ENCODE assay signal across 10 mouse cellular contexts in genomic region chr7:19316451-19317161, GRCm38 (mm10). TPM values are rescaled to one million over a fixed set of nuclear protein-coding genes. Genes with fewer than 3 reads are reported as not detected.
DNase-seq lines count a peak whose midpoint lies in the region; ATAC-seq lines count a peak whose summit lies in the region.
"Had no signal": no experiment of that assay in that cellular context is flagged by ENCODE, and none has a peak within 500 bp of the region (broad histone marks: within the 10 kb centered on the region; RNA-seq: fewer than 3 reads in every experiment).

No protein-coding gene starts in this region.

- DNase-seq in layer of hippocampus, adult 9-11 months: peak; percentile 65
- no peak for DNase-seq in layer of hippocampus, adult 8-10 months (ENCODE audit: low spot score in 2 of 2)
- peak; percentile 49 for DNase-seq in MEL-GATA-1-ER (ENCODE audit: extremely low read depth, low read depth)
- DNase-seq in heart, embryonic 10.5 days (ENCODE audit: low spot score): no peak
- no peak for DNase-seq in right cerebral cortex, postnatal 10 days (ENCODE audit: low spot score in 2 of 2)
- DNase-seq in limb, embryonic 10.5 days (ENCODE audit: low spot score): no peak
- DNase-seq: layer of hippocampus, postnatal 36 days had no signal

- peaks cover 44% of the 10 kb centered on the region for H3K27me3 ChIP-seq in heart, embryonic 10.5 days (ENCODE audit: insufficient read depth, poor library complexity, severe bottlenecking)
- H3K27me3 ChIP-seq in limb, embryonic 10.5 days (ENCODE audit: low read depth, poor library complexity, severe bottlenecking): peaks cover 70% of the 10 kb centered on the region

- 61% methylated on average over 14 of the region's 14 CpGs for WGBS in heart, embryonic 10.5 days
- 65% methylated on average over 14 of the region's 14 CpGs for WGBS in limb, embryonic 10.5 days

- no peaks in the 10 kb centered on the region for H3K9me3 ChIP-seq in heart, embryonic 10.5 days
- H3K9me3 ChIP-seq in limb, embryonic 10.5 days (replicated peaks): no peaks in the 10 kb centered on the region
- H3K9me3 ChIP-seq: embryonic facial prominence, embryonic 12.5 days; heart, embryonic 15.5 days had no signal

- no peaks in the 10 kb centered on the region for H3K36me3 ChIP-seq in heart, embryonic 10.5 days
- no peaks in the 10 kb centered on the region for H3K36me3 ChIP-seq in limb, embryonic 10.5 days
- H3K36me3 ChIP-seq: embryonic facial prominence, embryonic 12.5 days; heart, embryonic 15.5 days had no signal

- ATAC-seq in megakaryocyte progenitor cell, adult 5-6 weeks (replicated peaks; ENCODE audit: poor library complexity): peak; percentile 73

- peaks cover 25% of the 10 kb centered on the region for H3K4me1 ChIP-seq in heart, embryonic 10.5 days
- H3K4me1 ChIP-seq in limb, embryonic 10.5 days: peaks cover 14% of the 10 kb centered on the region

- H3K27ac ChIP-seq in heart, embryonic 10.5 days: peak overlapping the region; percentile 29; the same call in 1 of the 2 replicates
- no peak overlapping the region for H3K27ac ChIP-seq in limb, embryonic 10.5 days
- H3K27ac ChIP-seq: embryonic facial prominence, embryonic 12.5 days; heart, embryonic 15.5 days had no signal

- H3K4me3 ChIP-seq in heart, embryonic 10.5 days: no peak overlapping the region
- no peak overlapping the region for H3K4me3 ChIP-seq in limb, embryonic 10.5 days
- H3K4me3 ChIP-seq: embryonic facial prominence, embryonic 12.5 days; heart, embryonic 15.5 days had no signal

RNA-seq across cellular contexts. Expression of gene Fosb, which starts 6.8 kb away (rescaled TPM):
- 10 to 100 TPM in 3 of 4 experiments, 1 to 10 TPM in 1; 5.4 to 13.8 (median 10.7) TPM for total RNA-seq in layer of hippocampus, adult 8-10 months (2022)
- polyA plus RNA-seq in heart, embryonic 10.5 days (2016; fragmentation: Nextera tagmentation; extraction: Ambion mirVana): 0.24 and 0.27 TPM in 2 replicates
- 18.2 and 28.4 TPM in 2 replicates for total RNA-seq in megakaryocyte progenitor cell, adult 5-6 weeks (2015)
- 12.7 and 13.2 TPM in 2 replicates for total RNA-seq in megakaryocyte progenitor cell, adult 5-6 weeks (2017)
- polyA plus RNA-seq in limb, embryonic 10.5 days (2016; fragmentation: Nextera tagmentation; extraction: Ambion mirVana): 0.04 and 0.11 TPM in 2 replicates

RNA-seq across cellular contexts. Expression of gene Ercc1, which starts 28.0 kb away (rescaled TPM):
- 10 to 100 TPM; 41.9 to 47.8 (median 43.2) TPM for total RNA-seq in layer of hippocampus, adult 8-10 months (2022)
- 74.0 and 84.2 TPM in 2 replicates for polyA plus RNA-seq in heart, embryonic 10.5 days (2016; fragmentation: Nextera tagmentation; extraction: Ambion mirVana)
- total RNA-seq in megakaryocyte progenitor cell, adult 5-6 weeks (2015): 26.5 and 32.3 TPM in 2 replicates
- 24.4 and 29.8 TPM in 2 replicates for total RNA-seq in megakaryocyte progenitor cell, adult 5-6 weeks (2017)
- 97.8 and 101 TPM in 2 replicates for polyA plus RNA-seq in limb, embryonic 10.5 days (2016; fragmentation: Nextera tagmentation; extraction: Ambion mirVana)

RNA-seq across cellular contexts. Expression of gene Rtn2, which starts 34.2 kb away (rescaled TPM):
- total RNA-seq in layer of hippocampus, adult 8-10 months (2022): 10 to 100 TPM; 76.6 to 96.7 (median 85.4) TPM
- polyA plus RNA-seq in heart, embryonic 10.5 days (2016; fragmentation: Nextera tagmentation; extraction: Ambion mirVana): 22.4 and 26.0 TPM in 2 replicates
- not detected in 2 replicates for total RNA-seq in megakaryocyte progenitor cell, adult 5-6 weeks (2015)
- not detected in 2 replicates for total RNA-seq in megakaryocyte progenitor cell, adult 5-6 weeks (2017)
- 5.5 and 5.6 TPM in 2 replicates for polyA plus RNA-seq in limb, embryonic 10.5 days (2016; fragmentation: Nextera tagmentation; extraction: Ambion mirVana)

RNA-seq across cellular contexts. Expression of gene Ppm1n, which starts 36.7 kb away (rescaled TPM):
- total RNA-seq in layer of hippocampus, adult 8-10 months (2022): under 1 TPM in 1 of 4 experiments, not detected in 3; 0.28 TPM
- polyA plus RNA-seq in heart, embryonic 10.5 days (2016; fragmentation: Nextera tagmentation; extraction: Ambion mirVana): 0.13 TPM in 1 of 2 replicates, not detected in the other
- total RNA-seq in megakaryocyte progenitor cell, adult 5-6 weeks (2015): 0.20 TPM in 1 of 2 replicates, not detected in the other
- not detected in 2 replicates for total RNA-seq in megakaryocyte progenitor cell, adult 5-6 weeks (2017)
- polyA plus RNA-seq in limb, embryonic 10.5 days (2016; fragmentation: Nextera tagmentation; extraction: Ambion mirVana): 0.16 and 0.39 TPM in 2 replicates
- polyA plus RNA-seq: embryonic facial prominence, embryonic 12.5 days had no signal

RNA-seq across cellular contexts. Expression of gene Cd3eap, which starts 42.7 kb away (rescaled TPM):
- 10 to 100 TPM; 18.3 to 20.2 (median 19.0) TPM for total RNA-seq in layer of hippocampus, adult 8-10 months (2022)
- 23.2 and 27.8 TPM in 2 replicates for polyA plus RNA-seq in heart, embryonic 10.5 days (2016; fragmentation: Nextera tagmentation; extraction: Ambion mirVana)
- total RNA-seq in megakaryocyte progenitor cell, adult 5-6 weeks (2015): 11.1 and 13.6 TPM in 2 replicates
- total RNA-seq in megakaryocyte progenitor cell, adult 5-6 weeks (2017): 24.8 and 27.4 TPM in 2 replicates
- polyA plus RNA-seq in limb, embryonic 10.5 days (2016; fragmentation: Nextera tagmentation; extraction: Ambion mirVana): 28.3 and 31.4 TPM in 2 replicates

Comparison
In these comparisons a context has a peak if more than half of its experiments do, and no peak if none do; other contexts are left out.
1. DNase-seq: peak in layer of hippocampus, adult 9-11 months (single experiment) and MEL-GATA-1-ER (single experiment); none in layer of hippocampus, adult 8-10 months (0 of 2), heart, embryonic 10.5 days (single experiment), right cerebral cortex, postnatal 10 days (0 of 2) and limb, embryonic 10.5 days (single experiment).
2. RNA of gene Rtn2, which starts 34.2 kb away (total RNA-seq): 76.6 to 96.7 TPM in layer of hippocampus, adult 8-10 months; not detected in megakaryocyte progenitor cell, adult 5-6 weeks; every median in the first group is over 10 times any median in the second.